Mouse (Mus musculus) right cerebral cortex, postnatal 36 days (tissue): ENCODE results near the gene Lrrc75b.
A peak's percentile ranks its signal among the peaks of the same experiment; 100 is the strongest.
"Not testable (repeated sequence)": the region's sequence is repeated elsewhere in the genome, so short reads cannot be mapped to it uniquely, and the experiment has no call there.

Experiments used
- DNase-seq, 2 experiments: peaks; one replicate each; pipeline ENCODE4 v3.0.0; 2022; ENCODE audit warnings: low spot score in 2 of 2, mixed read lengths in 1 of 2

Lrrc75b gene

DNA sequence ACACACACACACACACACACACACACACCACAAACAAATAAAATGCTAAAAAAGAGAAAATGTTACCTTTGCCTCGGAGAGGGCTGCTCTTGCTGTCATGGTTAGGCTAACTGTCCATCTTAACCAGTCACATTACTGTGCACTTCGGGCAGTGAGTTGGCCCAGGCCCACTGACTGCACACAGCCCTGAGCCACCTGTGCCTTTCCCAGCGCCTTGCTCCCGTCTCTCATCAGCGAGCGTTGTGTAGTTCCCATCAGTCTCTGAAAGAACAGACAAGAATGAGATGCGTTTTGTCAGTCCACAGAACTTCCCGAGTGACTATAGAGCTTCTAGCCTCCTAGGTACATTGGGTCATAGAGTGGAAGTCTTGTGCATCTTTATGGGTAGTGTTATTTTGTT lies 25.9 kb downstream of the Lrrc75b start:
- DNase-seq, result no peak

DNA sequence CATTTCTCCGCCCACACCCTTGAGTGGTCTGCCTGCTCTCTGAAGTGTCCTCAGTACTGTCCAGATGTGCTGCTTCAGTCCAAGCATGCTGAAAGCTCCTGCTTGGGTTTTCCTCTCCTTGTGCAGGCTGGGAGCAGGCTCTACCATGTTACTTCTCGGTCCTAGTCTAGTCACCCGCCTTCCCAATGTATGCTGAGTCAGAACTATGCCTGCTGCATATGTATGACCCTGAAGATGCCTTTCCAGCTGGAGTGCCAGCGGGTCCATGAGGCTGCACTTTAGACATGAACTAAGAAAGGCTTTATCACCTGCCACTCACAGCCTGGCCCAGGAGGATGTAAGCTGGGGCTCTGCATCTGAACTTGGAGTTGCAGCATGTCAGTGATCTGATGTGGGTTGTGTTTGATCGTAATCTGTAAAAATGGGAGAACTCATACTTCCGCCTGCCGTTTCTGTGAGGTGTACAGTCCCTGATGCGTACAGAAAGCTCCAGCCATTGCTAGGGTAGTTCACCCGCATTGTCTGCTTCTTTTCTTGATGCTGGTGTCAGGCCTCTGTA lies 28.5 kb downstream of the Lrrc75b start:
- DNase-seq, result no peak

DNA sequence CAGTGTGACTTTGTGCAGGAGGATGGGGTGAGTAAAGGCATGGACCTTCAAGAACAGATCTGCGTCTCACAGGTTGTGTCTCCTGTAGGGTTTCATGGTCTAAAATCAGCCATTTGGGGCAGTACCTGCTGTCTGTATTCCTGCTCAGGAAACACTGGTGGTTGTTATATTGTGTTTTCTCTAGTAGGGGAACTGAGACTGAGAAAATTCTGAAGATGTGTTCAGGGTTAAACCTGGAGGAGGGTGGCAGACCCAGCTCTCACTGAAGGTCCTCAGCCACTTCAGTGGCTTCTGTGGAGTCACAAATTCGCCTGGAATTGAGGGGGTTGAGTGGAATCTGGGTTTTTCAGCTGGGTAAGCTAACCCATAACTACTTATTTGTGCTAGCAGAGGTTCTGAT lies 29.8 kb downstream of the Lrrc75b start:
- DNase-seq, result no peak

DNA sequence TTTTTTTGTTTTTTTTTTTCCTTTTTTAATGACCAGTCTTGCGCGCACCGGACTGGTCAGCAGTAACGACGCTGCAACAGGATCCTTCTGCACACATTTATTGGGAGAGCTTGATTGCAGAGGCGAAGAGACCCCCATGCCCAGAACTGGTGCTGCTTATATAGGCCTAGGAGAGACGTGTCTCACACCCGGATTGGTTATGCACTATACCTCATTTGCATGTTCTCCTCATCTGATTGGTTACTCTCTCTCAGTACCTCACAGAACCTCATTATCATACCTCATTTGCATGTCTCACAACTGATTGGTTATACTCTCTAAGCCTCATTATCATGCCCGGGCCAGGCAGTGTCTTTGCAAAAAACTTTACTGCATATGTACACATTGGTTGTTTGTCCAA lies 34.7 kb downstream of the Lrrc75b start:
- not testable (repeated sequence) for DNase-seq

DNA sequence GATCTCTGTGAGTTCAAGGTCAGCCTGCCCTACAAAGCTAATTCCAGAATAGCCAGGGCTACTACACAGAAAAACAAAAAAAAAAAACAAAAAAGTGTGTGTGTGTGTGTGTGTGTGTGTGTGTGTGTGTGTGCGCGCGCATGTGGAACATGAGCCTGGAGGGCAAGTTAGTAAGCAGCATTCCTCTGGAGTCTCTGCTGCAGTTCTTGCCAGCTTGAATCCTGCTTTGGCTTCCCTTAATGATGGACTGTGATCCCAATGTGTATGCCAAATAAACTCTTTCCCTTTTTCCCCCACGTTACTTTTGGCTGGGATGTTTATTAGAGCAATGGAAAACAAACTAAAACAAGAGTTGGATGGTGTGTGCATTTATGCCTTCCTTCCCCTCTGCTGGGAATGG lies 38.5 kb downstream of the Lrrc75b start:
- DNase-seq, result no peak

DNA sequence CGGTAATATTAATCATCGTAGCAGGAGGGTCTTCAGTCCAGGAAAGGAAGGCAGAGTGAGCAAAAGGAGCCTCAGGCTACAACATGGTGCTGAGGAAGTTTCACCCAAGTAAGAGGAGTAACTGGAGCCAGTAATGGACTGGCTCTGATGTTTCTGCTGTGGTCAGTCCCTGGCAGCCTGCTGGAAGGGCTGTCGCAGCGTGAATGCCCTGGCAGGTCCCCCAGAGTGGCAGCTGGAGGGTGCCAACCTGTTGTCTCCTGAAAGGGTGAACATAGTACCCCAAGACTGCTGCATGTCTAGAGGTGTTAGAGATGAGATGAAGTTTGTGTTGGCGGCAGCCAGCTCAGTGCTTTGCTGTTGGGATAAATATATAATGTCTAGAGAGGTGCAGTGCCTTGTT lies 39.5 kb downstream of the Lrrc75b start:
- DNase-seq, result no peak

DNA sequence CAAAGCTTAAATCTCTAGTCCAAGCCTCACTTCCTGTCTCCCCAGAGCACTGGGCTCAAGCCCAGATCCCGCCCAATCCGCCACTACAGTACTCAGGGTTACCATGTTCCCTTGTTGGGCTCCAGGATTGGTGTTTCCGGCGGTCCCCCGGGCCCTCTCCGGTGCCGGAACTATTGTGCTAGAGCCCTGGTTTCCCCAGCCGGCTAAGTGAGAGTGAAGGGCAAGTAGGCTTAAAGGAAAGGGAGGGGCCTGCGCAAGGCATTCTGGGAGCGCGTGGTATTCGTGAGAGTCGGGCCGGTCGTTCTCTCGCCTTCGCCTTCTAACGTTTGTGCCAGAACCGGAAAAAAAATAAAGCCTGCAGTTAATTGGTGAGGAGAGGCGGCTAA lies 42.4 kb downstream of the Lrrc75b start, which contains the start of gene Gucd1:
Gucd1 (minus strand) TSS at position 215 of the 386 bp plus-strand sequence.
- DNase-seq, result peak; percentile 93 to 96

DNA sequence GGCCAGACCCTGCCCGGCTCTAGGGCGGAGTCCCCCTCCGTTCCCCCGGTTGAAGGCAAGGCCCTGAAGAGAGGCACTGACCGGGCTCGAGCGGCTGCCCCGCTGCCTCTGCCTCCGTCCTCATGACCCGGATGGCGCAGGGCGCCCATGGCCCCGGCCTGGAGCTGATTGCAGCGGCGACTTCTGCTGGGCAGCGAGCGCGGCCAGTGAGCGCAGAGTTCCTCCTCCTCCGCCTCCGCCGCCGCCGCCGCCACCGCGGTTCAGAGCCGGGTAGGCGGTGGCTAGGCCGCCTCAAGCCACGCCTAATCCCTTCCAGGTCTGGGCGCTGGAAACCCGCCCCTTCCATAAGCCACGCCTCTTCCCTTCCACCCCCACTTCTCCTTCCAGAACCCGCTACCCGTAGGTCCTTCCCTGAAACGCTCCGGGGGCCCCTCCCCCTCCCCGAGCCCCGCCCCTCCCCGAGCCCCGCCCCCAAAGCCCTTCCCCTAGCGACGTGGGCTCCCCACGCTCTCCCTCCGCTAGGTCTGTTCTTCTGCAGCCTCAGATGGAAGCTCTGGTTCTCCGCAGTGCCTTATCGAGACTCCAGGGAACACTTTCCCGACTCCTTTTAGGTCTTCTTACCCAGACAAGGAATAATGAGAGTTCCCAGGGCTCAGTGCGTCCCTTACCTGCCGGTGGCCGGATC lies 42.9 kb downstream of the Lrrc75b start, which contains the start of gene Snrpd3:
Snrpd3 (plus strand) TSS at position 479 of the 685 bp plus-strand sequence.
- peak; percentile 86 to 91 for DNase-seq

DNA sequence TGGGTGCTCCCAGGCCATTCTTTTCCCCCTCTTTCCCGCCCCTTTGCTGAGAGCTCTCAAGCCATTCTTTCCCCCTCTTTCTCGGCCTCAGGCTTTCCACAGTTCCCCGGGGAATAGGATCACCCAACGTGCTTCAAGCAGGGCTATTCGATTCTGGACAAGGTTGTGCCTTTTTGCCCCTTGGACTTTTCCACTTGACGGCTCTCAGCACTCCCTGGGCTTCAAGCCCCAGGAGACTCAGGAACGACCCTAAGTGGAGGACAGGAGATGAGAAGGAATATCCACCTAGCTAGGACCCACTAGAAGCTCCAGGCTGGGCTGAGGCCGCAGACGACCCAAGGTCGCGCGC lies 43.4 kb downstream of the Lrrc75b start:
- no peak for DNase-seq

DNA sequence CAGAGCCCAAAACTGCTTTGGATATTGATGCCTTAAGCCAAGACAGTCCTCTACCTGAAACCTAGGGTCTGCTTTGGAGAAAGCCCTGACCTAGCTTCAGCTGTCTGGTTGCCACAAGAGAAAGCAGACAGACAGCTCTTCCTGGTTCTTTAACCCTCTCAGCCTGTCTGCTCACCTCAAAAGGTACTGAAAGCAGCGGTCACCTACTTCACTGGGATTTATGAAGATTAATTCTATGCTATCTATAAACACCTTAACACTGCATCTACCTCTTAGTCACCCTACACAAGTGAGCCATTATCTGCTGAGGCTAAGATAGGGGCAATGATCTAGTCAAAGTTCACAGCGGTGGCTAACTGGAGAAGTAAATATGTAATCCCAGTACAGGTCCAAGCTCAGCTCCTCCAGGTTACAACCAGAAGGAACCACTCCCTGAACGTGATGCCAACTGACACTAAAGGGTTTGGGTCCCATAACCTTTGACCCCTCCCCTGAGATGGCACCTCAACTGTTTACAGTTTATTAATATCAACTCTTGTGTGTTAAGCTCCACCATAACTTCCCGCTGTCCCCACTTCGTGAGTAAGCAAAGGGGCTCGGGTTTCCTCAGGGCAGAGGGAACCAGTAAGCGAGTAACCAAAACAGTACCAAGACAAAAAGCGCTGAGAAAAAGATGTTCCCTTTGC lies 43.9 kb downstream of the Lrrc75b start:
- DNase-seq, result no peak

DNA sequence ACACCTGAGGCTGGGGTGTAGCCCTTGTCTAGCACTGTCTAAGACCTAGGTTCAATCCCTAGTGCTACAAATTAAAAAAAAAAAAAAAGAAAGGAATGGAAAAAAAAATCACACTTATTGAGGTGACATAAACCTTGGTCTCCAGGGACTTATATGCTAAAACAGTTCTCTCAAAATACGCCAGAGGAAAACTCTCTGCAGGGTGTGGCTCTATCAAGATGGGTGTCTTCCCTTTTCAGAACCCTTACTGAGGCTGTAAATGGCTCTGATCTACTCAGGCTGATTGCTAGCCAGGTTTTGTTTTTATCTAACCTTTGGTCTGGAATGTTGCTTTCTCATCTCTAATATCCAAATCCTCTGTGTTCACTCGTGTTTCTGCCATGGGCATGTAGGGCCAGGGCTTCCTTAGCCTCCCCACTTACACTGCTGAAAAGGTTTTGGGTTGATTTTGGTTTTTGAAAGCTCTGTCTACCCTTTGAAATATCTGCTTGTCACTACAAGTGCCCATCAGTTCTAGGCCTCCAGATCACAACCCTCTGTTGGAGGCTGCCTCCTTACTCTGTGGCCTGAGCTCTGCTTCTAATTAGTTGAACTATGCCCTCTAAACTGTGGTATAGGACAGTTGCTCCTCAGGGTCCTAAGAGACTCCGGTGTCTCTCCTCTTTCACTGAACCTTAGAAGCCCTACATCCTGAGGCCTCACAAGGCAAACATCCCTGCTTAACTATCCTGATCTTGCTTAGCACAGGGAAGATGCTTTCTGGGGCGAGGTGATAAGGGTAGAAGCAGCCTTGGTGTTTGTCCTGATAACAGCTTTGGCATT lies 44.7 kb downstream of the Lrrc75b start:
- no peak for DNase-seq

DNA sequence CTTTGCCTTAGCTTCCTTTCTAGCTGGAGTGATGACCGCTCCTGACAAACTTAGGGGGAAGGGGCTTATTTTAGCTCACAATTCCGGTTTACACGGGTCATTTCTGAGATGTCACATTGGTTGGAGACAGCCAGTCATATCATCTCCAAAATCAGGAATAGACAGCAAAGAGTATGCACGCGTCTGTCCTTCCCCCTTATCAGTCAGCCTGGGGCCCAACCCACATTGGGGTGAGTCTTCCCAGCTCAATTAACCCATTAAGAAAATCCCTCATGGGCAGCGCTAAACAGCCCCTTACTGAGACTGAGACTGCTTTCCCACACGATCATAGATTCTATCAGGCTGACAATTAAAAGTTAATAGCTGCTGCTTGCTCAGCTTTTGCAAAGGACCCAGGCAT lies 45.8 kb downstream of the Lrrc75b start:
- no peak for DNase-seq

DNA sequence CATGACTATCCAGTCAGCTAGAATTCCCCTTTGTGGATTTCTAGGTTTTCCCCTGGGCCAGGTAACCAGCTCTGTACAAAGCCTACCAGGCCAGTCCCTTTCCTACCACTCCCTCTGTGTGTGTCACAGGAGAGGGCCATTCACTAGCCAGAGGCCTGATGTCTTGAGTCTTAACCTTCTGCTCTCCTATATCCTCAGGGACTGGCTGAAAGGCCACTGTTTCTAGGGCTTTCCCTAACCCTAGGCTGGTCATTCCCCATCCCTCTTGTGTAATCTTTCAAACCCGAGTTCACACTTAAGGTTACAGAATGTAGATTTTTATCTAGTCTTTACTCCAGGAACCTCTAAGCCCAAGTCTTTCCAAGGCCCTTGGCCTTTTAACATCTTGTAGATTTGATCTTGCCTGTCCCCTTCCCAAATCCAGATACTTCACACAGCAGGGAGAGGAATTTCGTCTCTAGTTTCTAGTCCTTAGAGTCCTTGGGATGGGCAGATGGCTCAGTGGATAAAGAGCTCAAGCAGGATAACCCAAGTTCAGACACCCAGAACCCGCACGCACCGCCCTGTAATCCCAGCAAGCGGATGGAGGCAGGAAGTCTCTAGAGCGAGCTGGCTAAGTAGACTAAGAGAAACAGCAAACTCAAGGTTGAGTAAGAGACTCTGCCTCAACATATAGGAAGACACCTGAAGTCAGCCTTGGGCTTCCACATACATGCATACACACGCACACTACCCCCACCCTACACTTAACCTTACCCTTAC lies 46.6 kb downstream of the Lrrc75b start:
- no peak for DNase-seq

DNA sequence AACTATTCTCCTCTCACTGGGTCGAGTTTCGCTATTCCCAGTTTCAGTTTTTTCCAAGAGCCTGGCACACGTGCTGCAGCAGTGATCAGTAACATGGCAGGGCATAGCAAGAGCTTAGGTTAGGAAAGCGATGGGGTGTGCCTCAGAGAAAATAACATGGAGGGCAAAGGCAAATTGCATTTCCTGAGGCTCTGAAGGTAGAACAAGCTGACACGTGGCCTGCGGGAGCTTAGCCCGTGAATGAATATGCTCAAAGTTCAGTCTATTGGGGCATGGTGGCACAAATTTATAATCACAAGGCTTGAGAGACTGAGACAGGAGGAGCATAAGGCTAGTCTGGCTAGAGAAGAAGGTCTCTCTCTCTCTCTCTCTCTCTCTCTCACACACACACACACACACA lies 47.3 kb downstream of the Lrrc75b start:
- no peak for DNase-seq

DNA sequence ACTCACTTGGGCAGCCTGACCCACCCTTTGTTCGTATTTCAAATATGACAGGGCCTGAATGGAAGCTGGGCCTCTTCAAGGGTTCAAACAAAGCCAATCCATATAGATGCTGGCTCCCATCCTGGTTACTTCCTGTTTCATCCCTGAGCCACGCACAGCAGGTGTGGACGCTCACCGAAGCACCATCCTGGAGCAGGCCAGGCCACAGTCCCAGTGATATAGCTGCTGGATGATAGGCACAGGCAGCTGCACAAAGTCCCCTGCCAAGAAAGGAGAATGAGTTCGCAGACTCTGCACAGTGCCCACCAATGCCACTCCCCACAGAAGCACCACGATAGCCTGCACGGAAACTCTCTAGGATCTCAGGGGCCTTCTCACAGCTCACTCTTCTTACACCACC lies 48.2 kb downstream of the Lrrc75b start:
- DNase-seq, result no peak

DNA sequence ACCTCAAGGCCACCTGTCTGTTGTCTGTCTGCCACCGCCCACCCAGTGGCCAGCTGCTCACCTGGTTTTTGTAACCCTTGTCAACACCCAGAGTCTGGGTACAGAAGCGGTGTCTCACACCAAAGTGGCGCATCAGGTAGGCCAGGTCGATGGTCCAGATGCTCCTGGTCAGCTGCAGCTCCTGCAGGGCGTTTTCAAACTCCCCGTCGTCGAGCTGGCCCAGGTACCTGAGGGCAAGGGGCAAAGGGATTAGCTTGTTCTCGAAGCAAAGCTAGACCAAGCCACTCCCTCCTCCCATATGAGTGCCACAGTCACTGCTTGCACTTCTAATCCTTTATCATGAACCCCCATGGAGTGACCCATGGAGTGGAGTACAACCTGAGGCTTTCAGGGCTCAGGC lies 49.1 kb downstream of the Lrrc75b start:
- DNase-seq, result no peak

DNA sequence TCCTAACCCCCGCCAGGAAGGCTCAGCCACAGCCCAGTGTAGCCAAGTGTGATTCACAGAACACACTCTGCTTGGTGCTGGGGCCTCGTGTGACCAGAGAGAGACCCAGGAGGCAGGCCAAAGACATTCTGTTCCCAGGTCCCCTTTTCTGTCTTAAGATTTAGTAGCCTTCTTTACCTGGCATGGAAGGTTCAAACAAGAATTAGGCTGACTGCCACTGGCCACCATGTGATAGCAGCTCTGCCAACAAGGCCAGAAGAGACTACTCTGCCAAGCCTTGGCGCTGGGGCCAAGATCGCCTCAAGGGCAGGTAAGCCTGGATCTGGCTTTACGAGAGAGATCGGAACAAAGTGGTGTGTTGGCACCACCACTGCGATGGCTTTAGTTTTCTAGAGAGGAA lies 49.7 kb downstream of the Lrrc75b start:
- DNase-seq, result no peak

DNA sequence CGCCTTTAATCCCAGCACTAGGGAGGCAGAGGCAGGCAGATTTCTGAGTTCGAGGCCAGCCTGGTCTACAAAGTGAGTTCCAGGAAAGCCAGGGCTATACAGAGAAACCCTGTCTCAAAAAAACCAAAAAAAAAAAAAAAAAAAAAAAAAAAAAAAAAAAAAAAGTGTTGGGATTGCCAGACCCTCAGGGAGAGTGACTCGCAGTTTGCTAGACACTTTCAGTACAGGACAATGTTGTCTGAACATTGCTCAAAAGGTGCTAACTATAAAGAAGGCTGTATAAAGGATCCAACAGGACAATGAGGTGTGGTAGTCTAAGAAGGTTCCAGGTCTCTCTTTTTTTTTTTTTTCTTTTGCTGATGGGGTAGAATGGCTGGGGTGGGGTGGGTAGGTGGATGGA lies 54.2 kb downstream of the Lrrc75b start:
- DNase-seq, result not testable (repeated sequence)

DNA sequence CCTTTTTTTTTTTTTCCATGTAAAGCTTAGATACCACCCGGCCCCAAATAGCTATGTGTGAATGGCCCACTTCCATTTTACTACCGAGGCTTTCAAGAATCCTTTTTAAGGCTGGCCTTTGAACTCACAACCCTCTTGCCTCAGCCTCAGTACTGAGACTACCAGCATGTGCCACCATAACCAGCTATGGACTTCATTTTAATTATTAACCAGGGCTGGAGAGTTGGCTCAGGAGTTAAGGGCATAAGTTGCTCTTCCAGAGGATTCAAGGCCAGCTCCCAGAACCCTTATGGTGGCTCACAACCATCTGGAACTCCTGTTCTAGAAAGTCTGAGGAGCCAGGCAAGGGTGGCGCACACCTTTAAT lies 55.0 kb downstream of the Lrrc75b start:
- DNase-seq, result no peak

DNA sequence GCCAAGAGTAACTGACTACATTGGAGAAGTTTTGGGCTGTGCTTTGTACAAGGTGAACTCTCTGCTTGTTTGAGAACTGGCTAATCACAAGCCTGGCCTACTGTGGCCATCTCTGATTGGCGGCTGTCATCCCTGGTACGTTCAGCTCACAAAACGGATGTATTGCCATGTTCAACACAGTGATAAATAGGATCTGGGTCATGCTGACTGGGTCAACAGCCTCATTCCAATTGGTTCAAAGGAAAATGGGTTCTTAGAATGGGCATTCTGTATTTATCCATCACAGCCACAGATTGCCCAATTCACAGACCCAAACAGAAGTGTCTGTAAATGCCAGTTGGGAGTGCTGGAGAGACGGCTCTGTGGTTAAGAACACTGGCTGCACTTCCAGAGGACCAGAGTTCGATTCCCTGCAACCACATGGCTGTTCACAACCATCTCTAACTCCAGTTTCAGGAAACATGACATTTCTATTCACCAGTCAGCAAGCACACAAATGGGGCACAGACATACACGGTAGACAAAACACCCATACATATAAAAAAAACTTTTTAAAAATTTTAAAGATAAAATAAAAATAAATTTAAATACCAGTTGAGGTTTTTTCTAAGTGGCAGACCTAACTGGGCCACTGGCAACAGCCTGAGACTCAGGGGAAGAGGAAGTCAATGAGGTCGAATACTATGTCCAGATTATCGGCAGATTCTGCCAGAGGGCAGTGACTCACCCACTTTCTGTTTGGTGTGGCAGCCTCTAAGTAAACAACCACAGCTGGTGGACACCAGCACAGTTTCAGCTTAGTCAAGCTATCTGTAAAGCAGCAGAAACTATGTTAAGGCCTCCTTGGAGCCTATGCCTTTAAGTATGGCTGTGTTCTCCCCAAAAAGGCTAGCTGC lies 55.6 kb downstream of the Lrrc75b start:
- DNase-seq, result no peak

DNA sequence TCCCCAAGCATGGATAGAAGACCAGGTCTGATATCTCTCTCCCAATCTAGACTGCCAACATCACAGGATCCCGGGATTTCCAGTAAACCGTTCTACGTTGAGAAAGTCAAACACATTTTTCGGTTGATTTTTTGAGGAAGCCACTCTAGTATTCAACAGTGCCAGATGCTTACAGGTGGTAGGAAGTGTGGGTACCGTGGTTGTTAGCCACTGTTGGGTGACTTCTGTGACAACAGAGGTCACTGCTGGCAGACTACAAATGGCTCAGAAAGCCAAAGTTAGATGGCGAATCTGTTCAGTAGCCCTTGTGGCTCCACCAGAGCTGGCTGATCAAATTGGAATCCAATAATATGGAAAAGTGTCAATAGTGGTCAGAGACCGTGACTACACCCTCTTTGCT lies 56.4 kb downstream of the Lrrc75b start:
- DNase-seq, result no peak
